In genomic region chr11:97021873-97022484, GRCm38 (mm10) we compare ENCODE assay signal across 1 mouse cellular context.
A peak's percentile ranks its signal among the peaks of the same experiment; 100 is the strongest.
TF ChIP-seq lines count a peak whose summit lies in the region.

No protein-coding gene starts in this region.

TF ChIP-seq in CH12.LX, 34 proteins besides CTCF, POLR2A, EP300 and RAD21:
- TF ChIP-seq SMC3 (IDR thresholded peaks at IDR 0.05; ENCODE audit: low read depth, low read length) (peak; percentile 98), KAT2A (IDR thresholded peaks at IDR 0.05; ENCODE audit: insufficient replicate concordance, low read length) (no peak), MXI1 (IDR thresholded peaks at IDR 0.05; ENCODE audit: low read depth, low read length) (peak; percentile 87), E2F4 (IDR thresholded peaks at IDR 0.05; ENCODE audit: insufficient replicate concordance, low read depth, low read length) (no peak), HCFC1 (IDR thresholded peaks at IDR 0.05; ENCODE audit: low read depth, low read length) (peak; percentile 3; the same call in 1 of the 2 replicates), MAX (IDR thresholded peaks at IDR 0.05; ENCODE audit: low read length) (peak; percentile 79), NELFE (IDR thresholded peaks at IDR 0.05; ENCODE audit: low read depth, low read length) (peak; percentile 53; the same call in 1 of the 2 replicates), NRF1 (IDR thresholded peaks at IDR 0.05; ENCODE audit: low read depth, low read length) (peak; percentile 27; the same call in 1 of the 2 replicates), CHD2 (IDR thresholded peaks at IDR 0.05; ENCODE audit: low read length) (no peak), CHD1 (IDR thresholded peaks at IDR 0.05; ENCODE audit: low read depth, low read length) (peak; percentile 41; the same call in 1 of the 2 replicates), ZKSCAN1 (IDR thresholded peaks at IDR 0.05; ENCODE audit: borderline replicate concordance, low read depth, low read length) (no peak), TBP (conservative IDR thresholded peaks at IDR 0.05; ENCODE audit: low read depth, low read length) (0 out of 2 replicates have a peak, but pooled peaks have one; percentile 34), USF2 (conservative IDR thresholded peaks at IDR 0.05; ENCODE audit: low read depth, low read length) (no peak), ZNF384 (IDR thresholded peaks at IDR 0.05; ENCODE audit: low read depth, low read length) (no peak), GABPA (IDR thresholded peaks at IDR 0.05; ENCODE audit: insufficient replicate concordance, low read depth, low read length) (0 out of 2 replicates have a peak, but pooled peaks have one; percentile 13), UBTF (IDR thresholded peaks at IDR 0.05; ENCODE audit: low read depth, low read length) (peak; percentile 25; the same call in 1 of the 2 replicates), IRF4 (IDR thresholded peaks at IDR 0.05; ENCODE audit: low read depth, low read length) (peak; percentile 62), MAFK (IDR thresholded peaks at IDR 0.05; ENCODE audit: insufficient replicate concordance, low read length) (no peak), MYC (IDR thresholded peaks at IDR 0.05; ENCODE audit: low read depth, low read length) (peak; percentile 61; the same call in 1 of the 2 replicates), ETS1 (conservative IDR thresholded peaks at IDR 0.05; ENCODE audit: low read depth, low read length) (peak; percentile 25; the same call in 1 of the 2 replicates), ZC3H11A (IDR thresholded peaks at IDR 0.05; ENCODE audit: low read depth, low read length) (peak; percentile 90), TCF12 (IDR thresholded peaks at IDR 0.05; ENCODE audit: low read depth, low read length) (peak; percentile 53), JUN (IDR thresholded peaks at IDR 0.05; ENCODE audit: insufficient read depth, low read depth, low read length) (no peak), MAZ (IDR thresholded peaks at IDR 0.05; ENCODE audit: low read depth, low read length) (peak; percentile 90), BHLHE40 (IDR thresholded peaks at IDR 0.05; ENCODE audit: low read depth, low read length) (peak; percentile 74), USF1 (IDR thresholded peaks at IDR 0.05; ENCODE audit: low read depth, low read length) (no peak; the same call in 1 of the 2 replicates), SIN3A (IDR thresholded peaks at IDR 0.05; ENCODE audit: low read length) (peak; percentile 91), ELF1 (IDR thresholded peaks at IDR 0.05; ENCODE audit: low read depth, low read length) (no peak; the same call in none of the 2 replicates), MEF2A (IDR thresholded peaks at IDR 0.05; ENCODE audit: borderline replicate concordance, low read depth, low read length) (peak; percentile 71), ZMIZ1 (IDR thresholded peaks at IDR 0.05; ENCODE audit: low read depth, low read length) (0 out of 2 replicates have a peak, but pooled peaks have one; percentile 18)
TF ChIP-seq in CH12.LX: peak in this region for 20.
